Mouse (Mus musculus): ENCODE results near the gene Ppp4c.

Ppp4c gene

GRCm38 (mm10) chr7:126791851-126792720, at the start of gene Ppp4c:
Gene Ppp4c (minus strand): TSS chr7:126792496.
- DNase-seq = peak; percentile 98

GRCm38 (mm10) chr7:126833294-126833693, 41.0 kb upstream of the Ppp4c start:
- DNase-seq = no peak

GRCm38 (mm10) chr7:126832036-126832598, 39.8 kb upstream of the Ppp4c start:
- peak; percentile 87 for DNase-seq

GRCm38 (mm10) chr7:126831539-126831938, 39.2 kb upstream of the Ppp4c start, which contains the start of gene 4930451I11Rik:
Gene 4930451I11Rik (minus strand): TSS chr7:126831639.
- no peak for DNase-seq

- no peak for DNase-seq
Measured at GRCm38 (mm10) chr7:126825952-126826351, 33.7 kb upstream of the Ppp4c start.

- peak; percentile 39 for DNase-seq
Measured at GRCm38 (mm10) chr7:126825403-126825802, 33.1 kb upstream of the Ppp4c start.

- no peak for DNase-seq
Measured at GRCm38 (mm10) chr7:126823940-126824339, 31.6 kb upstream of the Ppp4c start.

GRCm38 (mm10) chr7:126823202-126823711, 31.0 kb upstream of the Ppp4c start:
- no peak for DNase-seq

GRCm38 (mm10) chr7:126822741-126823140, 30.4 kb upstream of the Ppp4c start:
- no peak for DNase-seq

- peak; percentile 80 for DNase-seq
Measured at GRCm38 (mm10) chr7:126821835-126822511, 29.7 kb upstream of the Ppp4c start.

GRCm38 (mm10) chr7:126818818-126819217, 26.5 kb upstream of the Ppp4c start:
- no peak for DNase-seq

GRCm38 (mm10) chr7:126817595-126817994, 25.3 kb upstream of the Ppp4c start:
- DNase-seq = no peak

- no peak for DNase-seq
Measured at GRCm38 (mm10) chr7:126816494-126816893, 24.2 kb upstream of the Ppp4c start.

- no peak for DNase-seq
Measured at GRCm38 (mm10) chr7:126815726-126816222, 23.5 kb upstream of the Ppp4c start.

- no peak for DNase-seq
Measured at GRCm38 (mm10) chr7:126809723-126810369, 17.6 kb upstream of the Ppp4c start.

GRCm38 (mm10) chr7:126808703-126809455, 16.6 kb upstream of the Ppp4c start:
- peak; percentile 53 for DNase-seq

GRCm38 (mm10) chr7:126807405-126807804, 15.1 kb upstream of the Ppp4c start:
- no peak for DNase-seq

GRCm38 (mm10) chr7:126806956-126807355, 14.7 kb upstream of the Ppp4c start:
- no peak for DNase-seq

- DNase-seq = no peak
Measured at GRCm38 (mm10) chr7:126803751-126804150, 11.5 kb upstream of the Ppp4c start.

- DNase-seq = no peak
Measured at GRCm38 (mm10) chr7:126803181-126803580, 10.9 kb upstream of the Ppp4c start.

- no peak for DNase-seq
Measured at GRCm38 (mm10) chr7:126802134-126802889, 10.0 kb upstream of the Ppp4c start.

Data from thymus, postnatal 14 days (tissue).